Mouse (Mus musculus) kidney, adult 8-10 months (tissue): Measurements from ENCODE around the gene Krt9.
"Not testable (repeated sequence)": the region's sequence is repeated elsewhere in the genome, so short reads cannot be mapped to it uniquely, and the experiment has no call there.

Source experiments
- DNase-seq, 2 experiments: peaks; one replicate each; pipeline ENCODE4 v3.0.0; 2022

Krt9 gene

GRCm38 (mm10) chr11:100192992-100193391 is at the start of gene Krt9:
TSS of gene Krt9 (minus strand) at chr11:100193246.
- DNase-seq = no peak

GRCm38 (mm10) chr11:100240272-100240671 is 47.2 kb upstream of the Krt9 start:
- DNase-seq = not testable (repeated sequence)

DNA sequence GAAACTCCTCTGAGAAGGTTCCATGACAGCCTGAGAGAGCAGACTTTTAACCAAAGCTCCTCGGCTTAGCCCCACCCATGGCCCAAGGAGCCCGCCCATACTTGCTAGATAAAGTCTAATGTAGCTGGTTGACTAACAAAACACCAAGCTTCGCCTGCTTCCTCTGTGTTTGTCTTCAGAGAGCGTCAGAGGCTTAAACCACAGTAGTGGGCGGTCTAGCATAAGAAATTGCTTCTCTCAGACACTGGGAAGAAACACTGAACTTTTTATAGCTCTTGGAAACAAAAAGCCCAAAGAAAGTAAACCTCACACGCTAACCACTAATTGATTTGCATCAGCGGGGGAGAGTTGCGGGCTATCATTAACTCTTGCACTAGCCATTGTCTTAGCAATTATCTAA is 28.7 kb upstream of the Krt9 start:
- no peak for DNase-seq

DNA sequence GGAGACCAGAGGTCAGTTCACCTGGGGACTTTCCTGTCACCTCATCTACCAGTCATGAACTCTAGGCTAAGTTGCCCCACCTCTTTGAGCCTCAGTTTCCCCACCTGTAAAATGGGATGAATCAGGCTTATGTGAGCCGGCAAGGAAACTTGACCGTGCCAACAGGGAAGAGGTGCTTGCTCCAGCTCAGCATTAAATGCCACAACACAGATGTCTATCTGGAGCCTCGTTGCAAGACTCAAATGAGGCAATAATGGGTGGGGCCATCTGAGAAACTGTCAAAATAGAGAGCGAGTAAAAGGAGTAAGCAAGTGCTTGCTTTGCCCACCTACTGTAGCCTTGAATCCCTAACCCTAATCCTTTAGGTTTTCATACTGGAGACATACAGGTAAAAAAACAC is 26.3 kb upstream of the Krt9 start:
- DNase-seq = no peak

- no peak for DNase-seq
Observed at GRCm38 (mm10) chr11:100208542-100208941, 15.5 kb upstream of the Krt9 start.

- no peak for DNase-seq
Observed at GRCm38 (mm10) chr11:100207498-100207897, 14.5 kb upstream of the Krt9 start, which contains the start of gene Krt14. TSS of gene Krt14 (minus strand) at chr11:100207548.

- DNase-seq = peak; percentile 8 to 18
Observed at GRCm38 (mm10) chr11:100203448-100203847, 10.4 kb upstream of the Krt9 start.

DNA sequence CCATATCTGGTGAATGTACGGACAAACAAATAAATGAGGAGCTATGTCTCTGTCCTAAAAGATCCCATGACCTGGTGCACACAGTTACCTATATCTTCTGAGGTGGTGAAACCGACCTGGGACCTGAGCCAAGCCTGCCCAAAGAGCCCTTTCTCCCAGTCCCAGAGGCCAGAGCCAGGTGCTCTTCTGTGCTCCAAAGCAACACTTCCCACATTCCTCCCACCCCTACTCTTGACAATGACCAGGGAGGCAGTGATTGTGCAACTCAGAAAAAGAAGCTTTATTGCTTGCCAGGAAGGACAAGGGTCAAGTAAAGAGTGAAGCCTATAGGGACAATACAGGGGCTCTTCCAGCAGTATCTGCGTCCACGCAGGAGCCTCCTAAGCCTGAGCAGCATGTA is 9.9 kb upstream of the Krt9 start:
- DNase-seq = no peak

DNA sequence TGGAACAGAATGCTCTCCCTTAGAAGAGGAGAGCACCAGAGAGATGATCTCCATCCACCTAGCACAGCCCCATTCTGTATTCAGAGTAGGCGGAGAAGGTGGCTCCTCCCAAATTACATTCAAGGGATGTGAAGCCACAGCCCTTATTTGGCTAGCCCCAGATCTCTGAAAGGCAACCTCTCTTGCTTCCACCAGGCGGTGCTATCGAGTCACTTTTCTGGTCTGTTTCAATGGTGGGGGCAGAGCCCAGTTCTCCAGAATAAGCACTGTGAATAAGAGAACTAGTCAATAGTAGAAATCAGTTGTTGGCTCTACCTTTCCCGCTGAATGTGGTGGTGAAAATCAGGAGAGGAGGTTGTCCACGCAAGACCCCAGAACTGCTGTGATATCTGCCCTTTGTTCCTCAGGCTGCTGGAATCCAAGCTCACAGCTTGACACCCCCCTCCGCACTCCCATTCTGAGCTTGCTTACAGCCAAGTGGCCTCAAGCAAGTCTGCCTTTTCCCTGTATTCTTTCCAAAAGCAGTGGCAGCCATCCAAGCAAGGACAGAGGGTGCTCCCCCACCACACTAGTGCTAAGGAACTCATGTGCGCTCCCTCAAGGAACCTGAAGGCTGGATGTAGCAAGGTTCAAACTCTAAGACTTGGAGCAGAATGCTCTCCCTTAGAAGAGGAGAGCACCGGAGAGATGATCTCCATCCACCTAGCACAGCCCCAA is 7.2 kb upstream of the Krt9 start:
- no peak for DNase-seq

- no peak for DNase-seq
Observed at GRCm38 (mm10) chr11:100198666-100199065, 5.6 kb upstream of the Krt9 start.

GRCm38 (mm10) chr11:100191820-100192219 is 1.2 kb downstream of the Krt9 start:
- no peak for DNase-seq

GRCm38 (mm10) chr11:100186736-100187135 is 6.3 kb downstream of the Krt9 start:
- no peak for DNase-seq

DNA sequence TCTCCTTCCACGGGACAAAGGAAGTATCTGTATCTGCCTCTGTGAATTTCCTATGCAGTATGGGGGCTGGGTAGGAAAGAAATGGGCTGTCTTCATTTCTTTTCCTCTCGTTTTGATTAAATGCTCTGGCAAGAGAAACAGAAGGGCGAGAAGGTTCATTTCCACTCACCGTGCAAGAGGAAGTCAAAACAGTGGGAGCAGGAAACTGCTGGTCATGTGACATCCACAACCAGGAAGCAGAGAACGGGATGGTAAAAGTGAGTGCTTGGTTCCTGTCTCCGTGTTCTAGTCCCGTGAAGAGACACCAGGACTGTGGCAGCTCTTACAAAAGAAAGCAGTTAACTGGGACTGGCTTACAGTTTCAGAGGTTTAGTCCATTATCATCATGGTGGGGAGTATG is 11.3 kb downstream of the Krt9 start:
- no peak for DNase-seq

DNA sequence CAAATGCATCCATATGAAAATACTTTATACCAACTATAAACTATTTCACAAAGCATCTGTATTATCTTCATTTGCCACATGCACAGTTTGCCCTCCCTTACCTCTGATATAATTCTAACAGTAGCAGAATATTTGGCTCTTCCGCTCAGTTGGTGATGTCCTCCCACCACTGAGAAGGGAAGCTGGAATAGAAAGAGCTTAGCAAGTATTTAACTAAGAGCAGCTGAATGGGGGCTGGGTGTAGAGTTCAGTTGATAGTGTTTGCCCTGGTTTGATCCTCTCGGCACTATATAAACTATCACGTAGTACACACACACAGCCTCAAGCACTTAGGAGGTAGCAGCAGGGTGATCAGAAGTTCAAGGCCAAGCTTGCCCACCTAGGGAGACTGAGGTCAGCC is 13.8 kb downstream of the Krt9 start:
- no peak for DNase-seq

DNA sequence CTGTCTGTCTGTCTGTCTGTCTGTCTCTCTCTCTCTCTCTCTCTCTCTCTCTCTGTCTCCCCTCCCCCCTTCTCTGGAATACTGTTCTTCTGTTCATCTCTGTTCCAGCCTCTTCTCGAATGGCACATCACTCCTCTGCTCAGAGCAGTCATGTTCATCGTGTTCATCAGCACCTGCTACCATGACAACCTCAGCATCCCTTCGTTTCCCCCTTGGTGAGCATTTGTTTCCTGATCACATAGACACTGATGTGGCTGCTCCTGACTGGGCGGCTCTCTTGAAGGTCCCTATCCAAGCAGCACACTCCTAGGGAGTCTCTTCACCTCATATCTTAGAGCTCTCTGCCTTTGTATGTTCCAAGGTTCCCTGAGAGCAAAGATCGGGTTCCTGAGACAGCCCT is 14.7 kb downstream of the Krt9 start:
- DNase-seq = no peak

- DNase-seq = no peak
Observed at GRCm38 (mm10) chr11:100176791-100177190, 16.3 kb downstream of the Krt9 start.

- peak; percentile 33 to 65 for DNase-seq
Observed at GRCm38 (mm10) chr11:100168765-100169762, 24.0 kb downstream of the Krt9 start.

DNA sequence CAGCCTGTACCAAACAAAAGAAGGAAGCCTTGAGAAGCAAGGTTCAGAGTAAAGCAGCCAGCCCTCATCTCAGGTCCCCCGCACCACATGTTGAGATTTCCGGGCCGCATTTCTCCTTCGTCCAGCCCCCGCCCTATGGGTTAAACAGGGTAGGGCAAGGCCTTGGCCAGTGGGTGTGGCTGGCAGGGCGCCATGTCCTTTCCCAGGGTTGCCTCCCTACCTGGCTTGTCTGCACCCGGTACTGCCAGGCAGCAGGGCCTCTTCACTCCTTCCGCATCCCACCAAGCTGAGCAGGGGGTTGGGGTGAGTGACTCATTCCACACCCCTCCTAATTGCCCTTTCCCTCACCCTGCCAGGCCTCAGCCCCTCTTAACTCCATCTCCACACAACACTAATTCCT is 25.0 kb downstream of the Krt9 start:
- no peak for DNase-seq

GRCm38 (mm10) chr11:100164392-100164791 is 28.7 kb downstream of the Krt9 start:
- peak; percentile 28 to 41 for DNase-seq

- DNase-seq = no peak
Observed at GRCm38 (mm10) chr11:100157908-100158477, 35.1 kb downstream of the Krt9 start.

GRCm38 (mm10) chr11:100157331-100157730 is 35.7 kb downstream of the Krt9 start:
- no peak for DNase-seq

DNA sequence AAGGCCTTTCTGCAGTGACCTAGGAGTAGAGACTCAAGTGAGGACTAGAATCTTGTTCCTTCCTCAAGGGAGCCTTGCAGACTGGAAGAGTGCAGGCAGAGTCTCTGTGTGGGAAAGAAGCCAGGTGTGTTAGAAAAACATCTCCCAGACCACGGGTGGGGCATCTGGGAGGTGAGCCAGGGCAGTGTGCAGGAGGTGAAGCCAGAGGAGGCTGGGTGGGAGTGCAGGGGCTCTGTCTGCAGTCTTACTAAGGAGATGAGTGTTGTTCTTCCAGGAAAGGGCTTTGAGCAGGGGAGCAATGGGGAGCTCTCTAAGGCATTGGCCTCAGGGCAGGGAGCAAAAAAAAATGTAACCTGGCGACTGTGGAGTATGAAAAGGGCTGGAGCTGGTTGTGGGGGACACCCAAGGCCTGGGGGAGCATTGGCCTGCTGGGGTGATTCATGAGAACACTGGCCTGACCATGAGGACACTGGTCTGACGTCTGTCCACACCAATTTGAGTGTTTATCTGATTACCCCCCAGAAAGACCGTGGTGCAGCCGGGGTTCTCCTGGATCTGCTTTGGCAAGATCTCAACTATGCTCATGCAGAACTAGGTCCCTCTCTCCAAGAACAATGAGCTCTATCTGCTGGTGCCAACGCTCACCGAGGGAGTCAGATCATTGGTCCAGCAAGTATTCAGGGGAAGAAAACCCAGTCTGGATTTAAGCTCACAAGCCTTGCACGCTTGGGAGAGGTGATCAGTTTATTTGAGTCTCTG is 37.4 kb downstream of the Krt9 start:
- DNase-seq = no peak
